Mouse (Mus musculus) myocyte (in vitro differentiated cells): ENCODE results near the gene Msantd2. TPM values are rescaled to one million over a fixed set of nuclear protein-coding genes. Genes with fewer than 3 reads are reported as not detected.

Experiments
- H3K27me3 ChIP-seq: one replicate; pipeline ENCODE4 v1.6.1; 2011; ENCODE audit not compliant: control insufficient read depth, insufficient read depth, insufficient read length
- H3K36me3 ChIP-seq: one replicate; pipeline ENCODE4 v1.6.1; 2011; ENCODE audit not compliant: control insufficient read depth, insufficient read depth
- H3K4me2 ChIP-seq: one replicate; pipeline ENCODE4 v1.6.1; 2011; ENCODE audit warnings: low read depth, control low read depth
- H3K4me3 ChIP-seq: one replicate; pipeline ENCODE4 v1.5.1; 2011; ENCODE audit warnings: mild to moderate bottlenecking, control low read depth, moderate library complexity
- H3K79me2 ChIP-seq: one replicate; pipeline ENCODE4 v1.6.1; 2011; ENCODE audit not compliant: control insufficient read depth, insufficient read depth
- H3ac ChIP-seq: one replicate; pipeline ENCODE4 v1.6.1; 2011; ENCODE audit not compliant: control insufficient read depth, insufficient read length
- CEBPB ChIP-seq: IDR thresholded peaks from 2 replicates; pipeline ENCODE4 v1.6.1; 2011; ENCODE audit warnings: mild to moderate bottlenecking, moderate library complexity; ENCODE audit not compliant: poor library complexity, insufficient read depth, severe bottlenecking
- E2F4 ChIP-seq: IDR thresholded peaks from one replicate; pipeline ENCODE4 v1.6.1; 2011; ENCODE audit warnings: mild to moderate bottlenecking, control low read depth, moderate library complexity; ENCODE audit not compliant: insufficient read depth
- MAX ChIP-seq: IDR thresholded peaks from one replicate; pipeline ENCODE4 v1.6.1; 2011; ENCODE audit warnings: low read depth, mild to moderate bottlenecking, control low read depth
- MYOD1 ChIP-seq, 3 experiments: IDR thresholded peaks; one replicate each; pipeline ENCODE4 v1.6.1; 2011; ENCODE audit warnings: control low read depth in 2 of 3, low read depth in 2 of 3, mild to moderate bottlenecking in 2 of 3, moderate library complexity in 1 of 3; ENCODE audit not compliant: insufficient read length in 2 of 3, control insufficient read depth in 1 of 3
- MYOG ChIP-seq, 3 experiments: IDR thresholded peaks; one replicate each; pipeline ENCODE4 v1.6.1; 2011; ENCODE audit warnings: control low read depth in 2 of 3, low read depth in 2 of 3, mild to moderate bottlenecking in 2 of 3; ENCODE audit not compliant: insufficient read length in 2 of 3, control insufficient read depth in 1 of 3, insufficient read depth in 1 of 3
- POLR2A ChIP-seq: IDR thresholded peaks from one replicate; pipeline ENCODE4 v1.6.1; 2011; ENCODE audit warnings: low read depth, mild to moderate bottlenecking, control low read depth, moderate library complexity; ENCODE audit not compliant: insufficient read length
- POLR2AphosphoS2 ChIP-seq: IDR thresholded peaks from one replicate; pipeline ENCODE4 v1.6.1; 2011; ENCODE audit warnings: low read depth, control low read depth; ENCODE audit not compliant: insufficient read length
- REST ChIP-seq: IDR thresholded peaks from one replicate; pipeline ENCODE4 v1.6.1; 2011; ENCODE audit warnings: mild to moderate bottlenecking, control low read depth, moderate library complexity; ENCODE audit not compliant: insufficient read depth, insufficient read length
- SRF ChIP-seq: IDR thresholded peaks from one replicate; pipeline ENCODE4 v1.6.1; 2011; ENCODE audit warnings: low read depth; ENCODE audit not compliant: control insufficient read depth, insufficient read length
- TCF12 ChIP-seq: IDR thresholded peaks from one replicate; pipeline ENCODE4 v1.6.1; 2011; ENCODE audit warnings: mild to moderate bottlenecking, control low read depth; ENCODE audit not compliant: poor library complexity, insufficient read depth, severe bottlenecking
- TCF3 ChIP-seq: IDR thresholded peaks from one replicate; pipeline ENCODE4 v1.6.1; 2011; ENCODE audit warnings: low read depth, control low read depth; ENCODE audit not compliant: insufficient read length
- USF1 ChIP-seq: IDR thresholded peaks from one replicate; pipeline ENCODE4 v1.6.1; 2011; ENCODE audit warnings: low read depth, mild to moderate bottlenecking, control low read depth, moderate library complexity
- polyA plus RNA-seq: library from polyadenylated mRNA; unstranded; fragments of >200 nt; fragmentation: generic; extraction: Trizol; gene quantifications from one replicate; pipeline ENCODE4 v1.2.1, GENCODE M21; 2012; ENCODE audit warnings: missing spikeins

Msantd2 gene
- polyA plus RNA-seq, 1 experiment: 4.0 TPM

DNA sequence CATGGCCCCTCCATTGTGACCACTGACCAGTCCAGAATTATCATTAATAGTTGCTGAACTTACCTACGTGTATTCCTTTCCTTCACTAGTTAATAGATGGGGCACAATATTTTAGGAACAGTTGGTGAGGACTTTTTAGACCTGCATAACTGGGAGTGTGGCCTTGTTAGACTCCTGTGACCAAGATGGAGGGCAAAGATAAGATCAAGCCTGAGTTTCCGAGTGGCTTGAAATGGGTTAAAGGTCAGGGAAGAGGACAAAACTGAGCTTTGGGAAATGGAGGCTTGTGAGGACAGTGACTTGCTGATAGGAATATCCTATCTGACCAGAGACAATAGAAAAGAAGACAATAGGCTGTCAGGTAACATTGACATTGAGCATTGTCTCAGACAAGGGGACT is 36.3 kb downstream of the Msantd2 start:
- Histone ChIP-seq H3K36me3 (peaks cover 6% of the 10 kb centered on the region), H3K27me3 (no peaks in the 10 kb centered on the region)

DNA sequence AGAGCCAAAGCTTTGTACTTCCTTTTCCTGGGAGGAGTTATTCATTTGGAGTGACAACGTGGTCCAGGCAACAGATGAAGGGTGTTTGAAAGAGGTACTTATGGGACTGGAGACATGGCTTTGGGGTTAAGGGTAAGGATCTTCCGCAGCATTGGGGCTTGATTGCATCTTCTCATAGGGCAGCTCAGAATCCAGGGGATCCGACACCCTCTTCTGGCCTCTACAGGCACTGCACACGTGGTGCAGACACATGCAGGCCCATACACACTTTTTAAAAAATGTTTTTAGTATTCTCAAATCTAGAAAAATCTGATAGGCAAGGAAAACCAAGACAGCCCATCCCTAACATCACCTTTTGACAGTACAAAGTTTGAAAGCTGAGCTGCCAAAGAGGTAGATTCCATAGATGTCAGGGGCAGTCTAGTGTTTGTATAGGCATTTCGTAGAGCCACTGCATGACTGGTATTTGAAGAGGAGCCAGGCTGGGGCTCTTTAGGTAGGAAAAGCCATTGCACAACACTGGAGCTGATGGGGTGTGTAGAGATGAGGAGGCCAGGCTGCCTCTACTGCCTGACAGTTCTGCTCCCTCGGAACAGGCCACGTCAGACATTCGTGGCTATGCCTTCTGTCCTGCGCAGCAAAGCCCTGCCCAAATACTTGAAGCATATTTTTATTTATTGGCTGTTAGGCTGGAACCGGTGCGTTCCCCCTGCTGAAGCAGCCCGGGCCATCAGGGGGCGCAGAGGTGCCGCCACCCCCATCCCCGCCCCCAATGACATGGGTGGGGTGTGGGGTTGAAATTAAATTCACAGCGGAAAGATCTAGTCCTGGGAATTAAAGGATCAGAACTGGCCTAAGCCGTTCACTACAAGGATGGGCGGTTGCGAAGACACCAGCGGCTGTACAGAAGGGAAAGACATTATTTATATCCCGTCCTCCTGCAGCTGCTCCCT is 37.6 kb downstream of the Msantd2 start:
- Histone ChIP-seq H3K27me3 (no peaks in the 10 kb centered on the region), H3K4me3 (no peak overlapping the region), H3K4me2 (no peak overlapping the region)

More for the DNA sequence above, 36.3 kb downstream of the Msantd2 start:
- no peak overlapping the region for H3K4me2 ChIP-seq
- TF ChIP-seq MAX (no peak), POLR2A (no peak), MYOG (IDR thresholded peaks at IDR 0.05; ENCODE audit: control insufficient read depth in 1 of 3, insufficient read depth in 1 of 3, insufficient read length in 2 of 3, low read depth in 2 of 3) (no peak)
- H3K79me2 ChIP-seq: no peaks in the 10 kb centered on the region
- H3ac ChIP-seq: no peak overlapping the region
- no peak overlapping the region for H3K4me3 ChIP-seq

DNA sequence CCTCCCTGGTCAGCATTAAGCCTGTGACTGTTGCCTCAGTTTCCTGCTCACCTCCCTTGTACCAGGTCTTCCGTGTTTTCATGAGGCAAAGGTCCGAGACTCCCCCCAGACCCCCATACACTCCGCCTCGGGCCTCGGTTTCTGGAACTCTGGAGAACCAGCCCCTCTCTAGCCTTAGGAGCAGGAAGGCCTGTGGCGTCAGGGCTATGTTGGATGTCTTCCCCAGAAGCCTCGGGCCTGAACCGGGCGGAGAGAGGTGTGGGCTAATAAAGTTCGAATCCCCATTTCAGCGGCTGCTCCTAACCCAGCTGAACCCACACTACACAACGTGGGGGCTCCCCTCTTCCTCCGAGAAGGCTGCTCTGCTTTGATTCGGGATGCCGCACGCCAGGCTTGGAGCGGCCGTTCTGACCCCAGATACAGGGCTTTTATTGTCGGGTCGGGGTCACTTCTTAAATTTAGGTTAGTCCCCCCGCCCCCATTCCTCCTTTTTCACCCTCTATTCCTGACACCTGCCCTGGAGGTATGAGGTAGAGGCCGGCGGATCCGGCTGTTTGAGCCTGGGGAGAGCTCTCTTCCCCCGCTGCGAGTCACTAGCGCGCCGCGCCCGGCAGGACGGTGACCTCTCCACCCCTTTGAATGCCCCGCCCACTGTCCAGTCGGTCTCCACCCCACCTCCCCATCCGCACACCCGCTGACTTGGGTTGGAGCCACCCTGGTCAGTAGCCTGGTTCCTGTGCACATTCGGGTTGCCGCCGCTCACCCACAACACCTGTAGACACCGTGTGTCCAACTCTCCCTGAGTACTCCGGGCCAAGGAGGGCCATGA is 38.5 kb downstream of the Msantd2 start, which contains the start of gene Esam:
Esam (plus strand) TSS at position 683 of the 829 bp plus-strand sequence.
- Histone ChIP-seq H3K4me3 (no peak within 1 kb of the TSS), H3K36me3 (peaks cover 3% of the 10 kb centered on the region), H3K27me3 (no peaks in the 10 kb centered on the region), H3K4me2 (no peak within 1 kb of the TSS), H3K79me2 (no peaks in the 10 kb centered on the region), H3ac (no peak within 1 kb of the TSS)
- no peak for TF ChIP-seq MAX
- TF ChIP-seq POLR2A: peak; percentile 15
- no peak for TF ChIP-seq E2F4

More for the DNA sequence above, 37.6 kb downstream of the Msantd2 start:
- no peak for TF ChIP-seq MYOD1 (IDR thresholded peaks at IDR 0.05; ENCODE audit: control insufficient read depth in 1 of 3, insufficient read length in 2 of 3, low read depth in 2 of 3)
- TF ChIP-seq REST: no peak
- no peak for TF ChIP-seq CEBPB
- no peak for TF ChIP-seq USF1
- no peak for TF ChIP-seq TCF12
- no peak for TF ChIP-seq POLR2AphosphoS2
- no peak for TF ChIP-seq MAX
- TF ChIP-seq MYOG (IDR thresholded peaks at IDR 0.05; ENCODE audit: control insufficient read depth in 1 of 3, insufficient read depth in 1 of 3, insufficient read length in 2 of 3, low read depth in 2 of 3): no peak
- TF ChIP-seq SRF: no peak
- TF ChIP-seq POLR2A: no peak
- TF ChIP-seq E2F4: no peak
- no peak for TF ChIP-seq TCF3
- Histone ChIP-seq H3K79me2 (no peaks in the 10 kb centered on the region), H3ac (no peak overlapping the region), H3K36me3 (peaks cover 6% of the 10 kb centered on the region)

DNA sequence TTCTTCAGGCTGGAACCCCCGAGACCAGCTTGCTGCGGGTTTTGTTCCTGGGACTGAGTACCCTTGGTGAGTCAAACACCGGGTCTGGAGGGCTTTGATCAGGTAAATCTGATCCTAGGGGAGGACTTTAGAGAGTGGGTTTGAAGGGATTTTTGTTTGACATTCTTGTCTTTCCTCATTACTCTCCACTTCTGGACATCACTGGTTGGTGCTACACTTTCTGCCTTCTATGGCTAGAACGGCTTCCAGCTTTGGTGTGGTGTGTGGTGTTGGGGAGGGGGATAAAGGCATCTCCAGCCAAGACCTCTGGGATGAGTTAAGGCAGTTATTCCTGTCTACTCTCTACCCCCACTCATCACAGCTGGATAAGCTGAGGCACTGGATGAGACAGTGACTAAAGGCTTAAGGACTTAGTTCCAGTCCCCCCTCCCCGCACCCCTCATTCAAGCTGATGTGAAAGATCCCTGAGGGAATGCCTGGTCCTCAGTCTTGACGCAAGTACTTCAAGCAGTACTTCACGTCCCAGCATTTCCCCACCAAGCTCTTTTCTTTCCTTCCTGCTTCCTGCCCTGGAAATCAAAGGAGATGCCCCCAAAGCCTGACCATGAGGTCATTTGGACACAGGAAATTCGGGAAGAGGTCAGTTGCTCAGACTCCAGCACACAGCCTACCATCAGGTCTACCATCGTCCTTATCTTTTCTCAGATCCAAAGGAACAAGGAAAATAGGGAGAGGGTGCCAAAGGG is 39.3 kb downstream of the Msantd2 start:
- Histone ChIP-seq H3K27me3 (no peaks in the 10 kb centered on the region), H3K36me3 (no peaks in the 10 kb centered on the region), H3K79me2 (no peaks in the 10 kb centered on the region), H3K4me2 (no peak overlapping the region), H3K4me3 (no peak overlapping the region), H3ac (no peak overlapping the region)
- TF ChIP-seq CEBPB (no peak), POLR2A (no peak), TCF3 (no peak), SRF (no peak), MYOG (IDR thresholded peaks at IDR 0.05; ENCODE audit: control insufficient read depth in 1 of 3, insufficient read depth in 1 of 3, insufficient read length in 2 of 3, low read depth in 2 of 3) (no peak), POLR2AphosphoS2 (no peak), USF1 (no peak), E2F4 (no peak), REST (no peak)
